23 mouse cellular contexts compared by ENCODE assay signal in the genomic region with DNA sequence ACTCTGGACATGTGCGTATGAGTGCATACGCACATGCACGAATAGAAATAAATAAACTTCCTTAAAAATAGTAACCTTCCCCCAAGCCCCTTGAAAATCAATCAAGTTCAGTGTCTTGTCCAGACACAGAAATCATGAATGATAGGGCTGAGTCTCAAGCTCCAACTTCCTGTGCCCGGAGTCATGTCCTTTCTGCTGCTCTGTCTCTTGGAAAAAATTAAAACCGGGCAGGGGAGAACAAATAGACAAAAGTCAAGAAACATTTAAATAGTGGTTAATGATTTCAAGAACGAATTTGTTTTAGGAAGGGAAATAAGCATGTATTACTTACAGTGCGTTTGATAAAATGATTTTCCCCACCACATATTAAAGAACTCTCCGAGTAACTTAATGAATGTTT. TPM values are rescaled to one million over a fixed set of nuclear protein-coding genes. Genes with fewer than 3 reads are reported as not detected.
DNase-seq lines count a peak whose midpoint lies in the region; ATAC-seq and TF ChIP-seq lines count a peak whose summit lies in the region.
"Had no signal": no experiment of that assay in that cellular context is flagged by ENCODE, and none has a peak within 500 bp of the region (broad histone marks: within the 10 kb centered on the region; RNA-seq: fewer than 3 reads in every experiment).

No protein-coding gene starts in this region.

- 32% methylated on average over 8 of the region's 8 CpGs for WGBS in intestine, embryonic 16.5 days
- WGBS in intestine, postnatal 0 days: 35% methylated on average over 8 of the region's 8 CpGs
- 31% methylated on average over 8 of the region's 8 CpGs for WGBS in stomach, embryonic 15.5 days
- 36% methylated on average over 8 of the region's 8 CpGs for WGBS in stomach, postnatal 0 days
- 39% methylated on average over 8 of the region's 8 CpGs for WGBS in stomach, embryonic 16.5 days

- no peaks in the 10 kb centered on the region for H3K27me3 ChIP-seq in intestine, embryonic 16.5 days (replicated peaks; ENCODE audit: control insufficient read depth, insufficient read depth, low read length)
- no peaks in the 10 kb centered on the region for H3K27me3 ChIP-seq in intestine, postnatal 0 days (replicated peaks; ENCODE audit: control insufficient read depth, insufficient read depth, low read length)
- no peaks in the 10 kb centered on the region for H3K27me3 ChIP-seq in stomach, embryonic 15.5 days (replicated peaks)
- H3K27me3 ChIP-seq in stomach, postnatal 0 days (ENCODE audit: control insufficient read depth, insufficient read depth, low read length): no peaks in the 10 kb centered on the region
- H3K27me3 ChIP-seq in stomach, embryonic 16.5 days (ENCODE audit: control insufficient read depth, insufficient read depth, low read length): no peaks in the 10 kb centered on the region
- H3K27me3 ChIP-seq: forebrain, embryonic 13.5 days had no signal

- no peak overlapping the region for H3K4me3 ChIP-seq in intestine, embryonic 16.5 days (ENCODE audit: low read length)
- H3K4me3 ChIP-seq in intestine, postnatal 0 days (ENCODE audit: low read depth, low read length): no peak overlapping the region
- no peak overlapping the region for H3K4me3 ChIP-seq in stomach, embryonic 15.5 days (replicated peaks)
- H3K4me3 ChIP-seq in stomach, postnatal 0 days (ENCODE audit: low read depth, low read length): no peak overlapping the region
- no peak overlapping the region for H3K4me3 ChIP-seq in stomach, embryonic 16.5 days (replicated peaks; ENCODE audit: low read length)
- H3K4me3 ChIP-seq: forebrain, embryonic 10.5 days; forebrain, embryonic 13.5 days; heart, adult 2 months; heart, embryonic 10.5 days; heart, embryonic 13.5 days had no signal

- no peak overlapping the region for H3K4me2 ChIP-seq in intestine, embryonic 16.5 days (ENCODE audit: low read depth, low read length)
- H3K4me2 ChIP-seq in intestine, postnatal 0 days (replicated peaks; ENCODE audit: low read depth): no peak overlapping the region
- no peak overlapping the region for H3K4me2 ChIP-seq in stomach, embryonic 15.5 days
- H3K4me2 ChIP-seq in stomach, postnatal 0 days (replicated peaks; ENCODE audit: low read depth): no peak overlapping the region
- no peak overlapping the region for H3K4me2 ChIP-seq in stomach, embryonic 16.5 days (ENCODE audit: low read depth, low read length)
- H3K4me2 ChIP-seq: forebrain, embryonic 13.5 days; heart, embryonic 13.5 days; hindbrain, embryonic 14.5 days had no signal

- TF ChIP-seq EP300 in stomach, postnatal 0 days (optimal IDR thresholded peaks at IDR 0.05): no peak

- no peak for TF ChIP-seq CTCF in intestine, postnatal 0 days (IDR thresholded peaks at IDR 0.05; ENCODE audit: low read depth)
- TF ChIP-seq CTCF in stomach, postnatal 0 days (IDR thresholded peaks at IDR 0.05; ENCODE audit: low read depth): no peak

- peaks cover 17% of the 10 kb centered on the region for H3K4me1 ChIP-seq in intestine, embryonic 16.5 days (ENCODE audit: control insufficient read depth, insufficient read depth, low read length)
- peaks cover 3% of the 10 kb centered on the region; the same call in 1 of the 2 replicates for H3K4me1 ChIP-seq in intestine, postnatal 0 days (replicated peaks; ENCODE audit: control insufficient read depth, insufficient read depth, low read length)
- no peaks in the 10 kb centered on the region for H3K4me1 ChIP-seq in stomach, embryonic 15.5 days
- H3K4me1 ChIP-seq in stomach, postnatal 0 days (replicated peaks; ENCODE audit: control insufficient read depth, insufficient read depth): no peaks in the 10 kb centered on the region
- no peaks in the 10 kb centered on the region for H3K4me1 ChIP-seq in stomach, embryonic 16.5 days (ENCODE audit: control insufficient read depth, insufficient read depth, low read length)

- H3K27ac ChIP-seq in intestine, embryonic 16.5 days (ENCODE audit: low read length): no peak overlapping the region; the same call in 1 of the 2 replicates
- no peak overlapping the region for H3K27ac ChIP-seq in intestine, postnatal 0 days (ENCODE audit: low read depth, low read length)
- H3K27ac ChIP-seq in stomach, embryonic 15.5 days: peak overlapping the region; percentile 16; the same call in 1 of the 2 replicates
- H3K27ac ChIP-seq in stomach, postnatal 0 days (replicated peaks): no peak overlapping the region
- peak overlapping the region; percentile 28; the same call in 1 of the 2 replicates for H3K27ac ChIP-seq in stomach, embryonic 16.5 days (ENCODE audit: low read length)
- H3K27ac ChIP-seq: forebrain, embryonic 10.5 days; forebrain, embryonic 13.5 days; heart, adult 2 months; heart, embryonic 10.5 days; heart, embryonic 13.5 days; hindbrain, embryonic 14.5 days had no signal

- H3K36me3 ChIP-seq in intestine, embryonic 16.5 days (ENCODE audit: control insufficient read depth, insufficient read depth, low read length): no peaks in the 10 kb centered on the region
- no peaks in the 10 kb centered on the region for H3K36me3 ChIP-seq in intestine, postnatal 0 days (ENCODE audit: control insufficient read depth, insufficient read depth)
- no peaks in the 10 kb centered on the region for H3K36me3 ChIP-seq in stomach, embryonic 15.5 days
- no peaks in the 10 kb centered on the region for H3K36me3 ChIP-seq in stomach, postnatal 0 days (ENCODE audit: control insufficient read depth, insufficient read depth, low read length)
- H3K36me3 ChIP-seq in stomach, embryonic 16.5 days (ENCODE audit: control insufficient read depth, insufficient read depth, low read length): no peaks in the 10 kb centered on the region
- H3K36me3 ChIP-seq: forebrain, embryonic 10.5 days; heart, embryonic 10.5 days; heart, embryonic 13.5 days had no signal

- 0 out of 2 replicates have a peak overlapping the region, but pooled peaks have one; percentile 32 for H3K9ac ChIP-seq in intestine, embryonic 16.5 days (ENCODE audit: low read depth, low read length)
- no peak overlapping the region for H3K9ac ChIP-seq in intestine, postnatal 0 days (ENCODE audit: low read depth, low read length)
- H3K9ac ChIP-seq in stomach, embryonic 15.5 days: no peak overlapping the region
- no peak overlapping the region for H3K9ac ChIP-seq in stomach, postnatal 0 days (ENCODE audit: low read length)
- H3K9ac ChIP-seq in stomach, embryonic 16.5 days (ENCODE audit: low read length): no peak overlapping the region
- H3K9ac ChIP-seq: forebrain, embryonic 13.5 days; heart, embryonic 13.5 days; hindbrain, embryonic 14.5 days had no signal

- DNase-seq in stomach, postnatal 0 days (ENCODE audit: low spot score): no peak
- no peak for DNase-seq in ovary, adult 18-20 months (ENCODE audit: low spot score)
- DNase-seq: adrenal gland, postnatal 10 days; adrenal gland, postnatal 36 days; cerebellum, adult 18-20 months; cerebellum, adult 9-10 months; cerebellum, postnatal 14 days; gastrocnemius, postnatal 10 days; gastrocnemius, postnatal 36 days; heart, adult 2 months; heart, postnatal 14 days; heart, postnatal 4 days had no signal

- H3K9me3 ChIP-seq in intestine, embryonic 16.5 days (ENCODE audit: control insufficient read depth, low read length): no peaks in the 10 kb centered on the region
- H3K9me3 ChIP-seq in intestine, postnatal 0 days (ENCODE audit: control insufficient read depth): no peaks in the 10 kb centered on the region
- H3K9me3 ChIP-seq in stomach, embryonic 15.5 days: no peaks in the 10 kb centered on the region
- no peaks in the 10 kb centered on the region for H3K9me3 ChIP-seq in stomach, postnatal 0 days (ENCODE audit: control insufficient read depth, low read length)
- H3K9me3 ChIP-seq in stomach, embryonic 16.5 days (replicated peaks; ENCODE audit: control insufficient read depth, low read length): no peaks in the 10 kb centered on the region
- H3K9me3 ChIP-seq: forebrain, embryonic 10.5 days; forebrain, embryonic 13.5 days; heart, embryonic 10.5 days; heart, embryonic 13.5 days had no signal

- no peak for ATAC-seq in intestine, embryonic 16.5 days
- ATAC-seq in intestine, postnatal 0 days: no peak
- no peak for ATAC-seq in stomach, embryonic 15.5 days (ENCODE audit: insufficient read depth, low FRiP score, low read depth)
- ATAC-seq in stomach, postnatal 0 days (ENCODE audit: low FRiP score, low TSS enrichment): no peak
- no peak for ATAC-seq in stomach, embryonic 16.5 days (ENCODE audit: insufficient read depth, low FRiP score)
- ATAC-seq: forebrain, embryonic 13.5 days; forebrain, embryonic 16.5 days had no signal

RNA-seq across cellular contexts. Expression of a gene that starts 3.5 kb away (rescaled TPM):
- polyA plus RNA-seq in intestine, embryonic 16.5 days (2015; fragmentation: Nextera tagmentation; extraction: Ambion mirVana): 7.9 and 8.7 TPM in 2 replicates
- 6.0 and 7.7 TPM in 2 replicates for polyA plus RNA-seq in intestine, postnatal 0 days (2015; fragmentation: Nextera tagmentation; extraction: Ambion mirVana)
- 7.2 TPM in 2 replicates for polyA plus RNA-seq in stomach, embryonic 15.5 days (2015; fragmentation: Nextera tagmentation; extraction: Ambion mirVana)
- 24.2 and 28.8 TPM in 2 replicates for polyA plus RNA-seq in stomach, postnatal 0 days (2015; fragmentation: Nextera tagmentation; extraction: Ambion mirVana)
- 14.0 and 18.1 TPM in 2 replicates for polyA plus RNA-seq in stomach, embryonic 16.5 days (2015; fragmentation: Nextera tagmentation; extraction: Ambion mirVana)

RNA-seq across cellular contexts. Expression of a gene that starts 24.7 kb away (rescaled TPM):
- 50.8 and 52.4 TPM in 2 replicates for polyA plus RNA-seq in intestine, embryonic 16.5 days (2015; fragmentation: Nextera tagmentation; extraction: Ambion mirVana)
- polyA plus RNA-seq in intestine, postnatal 0 days (2015; fragmentation: Nextera tagmentation; extraction: Ambion mirVana): 66.3 and 69.9 TPM in 2 replicates
- 21.5 and 23.7 TPM in 2 replicates for polyA plus RNA-seq in stomach, embryonic 15.5 days (2015; fragmentation: Nextera tagmentation; extraction: Ambion mirVana)
- polyA plus RNA-seq in stomach, postnatal 0 days (2015; fragmentation: Nextera tagmentation; extraction: Ambion mirVana): 113 and 124 TPM in 2 replicates
- polyA plus RNA-seq in stomach, embryonic 16.5 days (2015; fragmentation: Nextera tagmentation; extraction: Ambion mirVana): 34.3 and 42.8 TPM in 2 replicates
- polyA plus RNA-seq: forebrain, embryonic 10.5 days; forebrain, embryonic 16.5 days; heart, adult 2 months; hindbrain, embryonic 11.5 days had no signal

Comparison
In these comparisons a context has a peak if more than half of its experiments do, and no peak if none do; other contexts are left out.
1. H3K27ac ChIP-seq: peak in stomach, embryonic 15.5 days (single experiment) and stomach, embryonic 16.5 days (single experiment); none in intestine, embryonic 16.5 days (single experiment), intestine, postnatal 0 days (single experiment) and stomach, postnatal 0 days (single experiment).